Mouse (Mus musculus): ENCODE measurements around the gene Ptprd. TPM values are rescaled to one million over a fixed set of nuclear protein-coding genes. Genes with fewer than 3 reads are reported as not detected.

Ptprd gene
- polyA plus RNA-seq, 1 experiment from 2014 or later: 18.6 TPM

GRCm38 (mm10) chr4:76541769-76542168, 1670.0 kb downstream of the Ptprd start:
- Histone ChIP-seq H3K27ac (ENCODE audit: low read depth, low read length) (no peak overlapping the region), H3K36me3 (ENCODE audit: control insufficient read depth, insufficient read depth, low read length) (no peaks in the 10 kb centered on the region), H3K4me1 (ENCODE audit: control insufficient read depth, insufficient read depth, low read length) (no peaks in the 10 kb centered on the region), H3K9me3 (ENCODE audit: control insufficient read depth, low read length) (no peaks in the 10 kb centered on the region), H3K27me3 (ENCODE audit: control insufficient read depth, insufficient read depth, low read length) (no peaks in the 10 kb centered on the region), H3K4me2 (no peak overlapping the region), H3K4me3 (ENCODE audit: low read depth, low read length) (no peak overlapping the region), H3K9ac (ENCODE audit: low read length) (no peak overlapping the region)
- ATAC-seq (ENCODE audit: low FRiP score): no peak
- 74% methylated on average over 2 of the region's 2 CpGs for WGBS
- DNase-seq (ENCODE audit: low spot score, missing footprints): no peak

DNA sequence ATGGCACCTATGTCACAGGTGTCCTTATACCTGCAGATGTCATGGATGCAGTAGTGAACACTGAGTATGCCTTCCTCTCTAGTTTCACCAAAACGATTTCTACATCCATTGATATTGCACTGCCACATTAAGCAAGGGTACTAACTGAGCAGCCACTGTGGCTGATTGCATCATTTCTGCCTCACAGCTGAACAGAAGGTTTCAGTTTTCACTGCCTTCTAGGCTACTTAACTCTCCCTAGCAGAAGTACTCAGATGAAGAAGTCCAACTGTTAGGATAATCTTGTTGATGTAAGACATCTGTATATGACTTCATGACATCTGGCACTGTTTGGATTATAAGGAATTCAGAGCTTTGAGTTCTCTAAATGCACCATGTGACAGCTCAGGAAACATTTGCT, 1678.8 kb downstream of the Ptprd start:
- H3K27ac ChIP-seq (ENCODE audit: low read depth, low read length): no peak overlapping the region
- WGBS: 87% methylated on average over 1 of the region's 1 CpGs
- no peak overlapping the region for H3K4me2 ChIP-seq
- no peak overlapping the region for H3K9ac ChIP-seq (ENCODE audit: low read length)
- H3K4me3 ChIP-seq (ENCODE audit: low read depth, low read length): no peak overlapping the region
- H3K36me3 ChIP-seq (ENCODE audit: control insufficient read depth, insufficient read depth, low read length): no peaks in the 10 kb centered on the region
- H3K4me1 ChIP-seq (ENCODE audit: control insufficient read depth, insufficient read depth, low read length): no peaks in the 10 kb centered on the region
- ATAC-seq (ENCODE audit: low FRiP score): no peak
- H3K9me3 ChIP-seq (ENCODE audit: control insufficient read depth, low read length): no peaks in the 10 kb centered on the region
- no peaks in the 10 kb centered on the region for H3K27me3 ChIP-seq (ENCODE audit: control insufficient read depth, insufficient read depth, low read length)
- DNase-seq (ENCODE audit: low spot score, missing footprints): no peak

DNA sequence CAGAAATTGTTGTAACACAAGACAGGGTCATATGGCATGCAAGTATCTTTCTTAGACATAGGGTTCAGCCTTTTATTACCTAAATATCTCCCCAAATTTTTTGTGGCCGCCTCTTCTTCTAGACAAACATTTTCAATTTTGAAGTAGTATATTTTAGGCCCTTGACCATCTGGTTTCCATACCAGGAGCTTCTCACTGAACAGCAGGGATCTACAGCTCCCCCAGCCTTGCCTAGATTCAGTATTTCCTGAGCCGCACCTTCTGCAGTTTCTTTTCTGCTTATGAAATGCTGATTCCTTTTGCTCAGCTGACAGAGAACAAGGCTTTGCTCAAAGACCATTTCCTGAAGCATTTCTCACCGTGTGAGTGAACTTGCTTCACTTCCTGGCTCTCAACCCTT, 1686.5 kb downstream of the Ptprd start:
- 72% methylated on average over 3 of the region's 3 CpGs for WGBS
- Histone ChIP-seq H3K27ac (ENCODE audit: low read depth, low read length) (no peak overlapping the region), H3K9ac (ENCODE audit: low read length) (no peak overlapping the region), H3K4me2 (no peak overlapping the region), H3K36me3 (ENCODE audit: control insufficient read depth, insufficient read depth, low read length) (no peaks in the 10 kb centered on the region), H3K4me3 (ENCODE audit: low read depth, low read length) (no peak overlapping the region), H3K9me3 (ENCODE audit: control insufficient read depth, low read length) (no peaks in the 10 kb centered on the region), H3K27me3 (ENCODE audit: control insufficient read depth, insufficient read depth, low read length) (no peaks in the 10 kb centered on the region), H3K4me1 (ENCODE audit: control insufficient read depth, insufficient read depth, low read length) (no peaks in the 10 kb centered on the region)
- ATAC-seq (ENCODE audit: low FRiP score) (no peak), DNase-seq (ENCODE audit: low spot score, missing footprints) (no peak)

DNA sequence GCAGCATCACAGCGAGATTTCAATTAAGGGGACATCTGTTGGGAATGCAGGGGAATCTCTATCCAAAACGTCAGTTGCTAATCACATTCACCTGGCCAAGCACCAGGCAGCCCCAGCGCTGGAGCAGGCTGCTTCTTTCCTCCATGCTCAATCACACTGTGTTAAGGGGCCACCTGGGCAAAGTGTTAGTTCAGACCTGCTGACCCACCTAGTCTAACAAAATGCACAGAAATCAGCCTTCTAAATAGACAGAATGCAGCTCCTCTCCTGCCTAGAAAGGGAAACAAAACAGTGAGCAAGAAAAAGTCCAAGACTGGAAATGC, 1708.5 kb downstream of the Ptprd start:
- WGBS: 44% methylated on average over 3 of the region's 3 CpGs
- H3K27me3 ChIP-seq (ENCODE audit: control insufficient read depth, insufficient read depth, low read length): no peaks in the 10 kb centered on the region
- no peaks in the 10 kb centered on the region for H3K9me3 ChIP-seq (ENCODE audit: control insufficient read depth, low read length)
- ATAC-seq (ENCODE audit: low FRiP score) (no peak), DNase-seq (ENCODE audit: low spot score, missing footprints) (no peak)
- no peak overlapping the region for H3K4me2 ChIP-seq
- no peak overlapping the region for H3K4me3 ChIP-seq (ENCODE audit: low read depth, low read length)
- H3K27ac ChIP-seq (ENCODE audit: low read depth, low read length): no peak overlapping the region
- no peaks in the 10 kb centered on the region for H3K36me3 ChIP-seq (ENCODE audit: control insufficient read depth, insufficient read depth, low read length)
- no peak overlapping the region for H3K9ac ChIP-seq (ENCODE audit: low read length)
- no peaks in the 10 kb centered on the region for H3K4me1 ChIP-seq (ENCODE audit: control insufficient read depth, insufficient read depth, low read length)

- H3K4me3 ChIP-seq (ENCODE audit: low read depth, low read length): no peak overlapping the region
- no peaks in the 10 kb centered on the region for H3K4me1 ChIP-seq (ENCODE audit: control insufficient read depth, insufficient read depth, low read length)
- ATAC-seq (ENCODE audit: low FRiP score) (no peak), DNase-seq (ENCODE audit: low spot score, missing footprints) (no peak)
- H3K9me3 ChIP-seq (ENCODE audit: control insufficient read depth, low read length): no peaks in the 10 kb centered on the region
- WGBS: 60% methylated on average over 6 of the region's 6 CpGs
- no peaks in the 10 kb centered on the region for H3K27me3 ChIP-seq (ENCODE audit: control insufficient read depth, insufficient read depth, low read length)
- H3K36me3 ChIP-seq (ENCODE audit: control insufficient read depth, insufficient read depth, low read length): no peaks in the 10 kb centered on the region
- no peak overlapping the region for H3K4me2 ChIP-seq
- no peak overlapping the region for H3K9ac ChIP-seq (ENCODE audit: low read length)
- H3K27ac ChIP-seq (ENCODE audit: low read depth, low read length): no peak overlapping the region
Observed at GRCm38 (mm10) chr4:76502575-76503278, 1709.0 kb downstream of the Ptprd start.

- DNase-seq (ENCODE audit: low spot score, missing footprints): no peak
- H3K4me1 ChIP-seq (ENCODE audit: control insufficient read depth, insufficient read depth, low read length): no peaks in the 10 kb centered on the region
- 86% methylated on average over 3 of the region's 3 CpGs for WGBS
- H3K4me2 ChIP-seq: no peak overlapping the region
- H3K9me3 ChIP-seq (ENCODE audit: control insufficient read depth, low read length): no peaks in the 10 kb centered on the region
- ATAC-seq (ENCODE audit: low FRiP score): no peak
- no peaks in the 10 kb centered on the region for H3K36me3 ChIP-seq (ENCODE audit: control insufficient read depth, insufficient read depth, low read length)
- no peaks in the 10 kb centered on the region for H3K27me3 ChIP-seq (ENCODE audit: control insufficient read depth, insufficient read depth, low read length)
- no peak overlapping the region for H3K4me3 ChIP-seq (ENCODE audit: low read depth, low read length)
- no peak overlapping the region for H3K27ac ChIP-seq (ENCODE audit: low read depth, low read length)
- no peak overlapping the region for H3K9ac ChIP-seq (ENCODE audit: low read length)
Observed at GRCm38 (mm10) chr4:76485848-76486247, 1725.9 kb downstream of the Ptprd start.

DNA sequence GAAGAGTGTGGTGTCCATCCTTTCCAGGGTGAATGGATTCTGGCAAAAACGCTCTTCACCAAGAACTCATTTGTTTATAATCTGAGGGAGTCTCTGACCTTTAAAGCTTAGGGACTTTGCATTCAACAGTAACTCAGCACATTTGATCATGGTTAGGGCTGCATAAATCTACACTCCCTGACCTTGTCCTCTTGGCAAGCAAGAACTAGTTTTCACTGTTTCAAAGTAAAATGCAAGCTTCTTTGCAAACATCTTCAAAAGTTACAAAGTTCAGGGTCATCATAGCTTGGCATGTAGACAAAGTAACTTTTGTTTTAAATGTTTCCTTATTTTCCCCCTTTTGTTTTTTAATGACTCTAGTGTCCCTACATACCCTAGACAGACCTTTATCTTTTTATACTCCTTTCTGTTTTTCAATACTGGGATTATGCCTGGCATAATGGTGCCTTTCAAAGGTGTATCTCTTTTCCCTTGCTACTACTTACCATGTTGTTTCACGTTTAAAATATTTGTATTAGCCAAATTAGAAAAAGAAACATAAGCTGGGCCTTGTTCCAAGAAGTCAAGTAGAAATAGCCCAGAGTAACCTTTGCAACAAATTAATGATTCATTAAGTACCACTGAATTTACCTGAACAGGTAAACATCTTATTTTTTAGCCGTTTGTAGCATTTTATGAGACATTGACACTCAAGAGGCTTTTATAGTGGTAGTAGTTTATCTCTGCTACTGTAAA, 1743.2 kb downstream of the Ptprd start:
- no peaks in the 10 kb centered on the region for H3K9me3 ChIP-seq (ENCODE audit: control insufficient read depth, low read length)
- H3K4me2 ChIP-seq: no peak overlapping the region
- H3K9ac ChIP-seq (ENCODE audit: low read length): no peak overlapping the region
- H3K4me3 ChIP-seq (ENCODE audit: low read depth, low read length): no peak overlapping the region
- H3K27me3 ChIP-seq (ENCODE audit: control insufficient read depth, insufficient read depth, low read length): no peaks in the 10 kb centered on the region
- H3K27ac ChIP-seq (ENCODE audit: low read depth, low read length): no peak overlapping the region
- DNase-seq (ENCODE audit: low spot score, missing footprints) (no peak), ATAC-seq (ENCODE audit: low FRiP score) (no peak)
- H3K36me3 ChIP-seq (ENCODE audit: control insufficient read depth, insufficient read depth, low read length): no peaks in the 10 kb centered on the region
- no peaks in the 10 kb centered on the region for H3K4me1 ChIP-seq (ENCODE audit: control insufficient read depth, insufficient read depth, low read length)
- WGBS: 88% methylated on average over 3 of the region's 3 CpGs

GRCm38 (mm10) chr4:76464682-76465081, 1747.1 kb downstream of the Ptprd start:
- no peaks in the 10 kb centered on the region for H3K36me3 ChIP-seq (ENCODE audit: control insufficient read depth, insufficient read depth, low read length)
- H3K9me3 ChIP-seq (ENCODE audit: control insufficient read depth, low read length): no peaks in the 10 kb centered on the region
- no peaks in the 10 kb centered on the region for H3K27me3 ChIP-seq (ENCODE audit: control insufficient read depth, insufficient read depth, low read length)
- H3K27ac ChIP-seq (ENCODE audit: low read depth, low read length): no peak overlapping the region
- no peak overlapping the region for H3K9ac ChIP-seq (ENCODE audit: low read length)
- no peak overlapping the region for H3K4me3 ChIP-seq (ENCODE audit: low read depth, low read length)
- DNase-seq (ENCODE audit: low spot score, missing footprints): no peak
- 90% methylated on average over 1 of the region's 1 CpGs for WGBS
- H3K4me2 ChIP-seq: no peak overlapping the region
- no peaks in the 10 kb centered on the region for H3K4me1 ChIP-seq (ENCODE audit: control insufficient read depth, insufficient read depth, low read length)
- ATAC-seq (ENCODE audit: low FRiP score): no peak

GRCm38 (mm10) chr4:76461336-76461735, 1750.4 kb downstream of the Ptprd start:
- Histone ChIP-seq H3K36me3 (ENCODE audit: control insufficient read depth, insufficient read depth, low read length) (no peaks in the 10 kb centered on the region), H3K27me3 (ENCODE audit: control insufficient read depth, insufficient read depth, low read length) (no peaks in the 10 kb centered on the region), H3K4me1 (ENCODE audit: control insufficient read depth, insufficient read depth, low read length) (0 out of 2 replicates have a peak, but pooled peaks cover 3% of the 10 kb centered on the region), H3K9me3 (ENCODE audit: control insufficient read depth, low read length) (no peaks in the 10 kb centered on the region), H3K4me2 (no peak overlapping the region), H3K27ac (ENCODE audit: low read depth, low read length) (no peak overlapping the region), H3K9ac (ENCODE audit: low read length) (no peak overlapping the region), H3K4me3 (ENCODE audit: low read depth, low read length) (no peak overlapping the region)
- DNase-seq (ENCODE audit: low spot score, missing footprints) (no peak), ATAC-seq (ENCODE audit: low FRiP score) (no peak)
- WGBS: 76% methylated on average over 5 of the region's 5 CpGs

Data from midbrain, embryonic 11.5 days (tissue).